Mouse (Mus musculus): ENCODE data around the gene Trpv2.

- no peak for TF ChIP-seq FLI1 (IDR thresholded peaks at IDR 0.05; ENCODE audit: low read length)
- TF ChIP-seq GATA1 (IDR thresholded peaks at IDR 0.05; ENCODE audit: borderline replicate concordance, low read length) = no peak
Observed at GRCm38 (mm10) chr11:62643681-62644363, 69.5 kb downstream of the Trpv2 start.

All from megakaryocyte, embryonic 14.5 days (primary cell).